Mouse (Mus musculus): Measurements from ENCODE around the gene Trpm8.

The Trpm8 gene

DNA sequence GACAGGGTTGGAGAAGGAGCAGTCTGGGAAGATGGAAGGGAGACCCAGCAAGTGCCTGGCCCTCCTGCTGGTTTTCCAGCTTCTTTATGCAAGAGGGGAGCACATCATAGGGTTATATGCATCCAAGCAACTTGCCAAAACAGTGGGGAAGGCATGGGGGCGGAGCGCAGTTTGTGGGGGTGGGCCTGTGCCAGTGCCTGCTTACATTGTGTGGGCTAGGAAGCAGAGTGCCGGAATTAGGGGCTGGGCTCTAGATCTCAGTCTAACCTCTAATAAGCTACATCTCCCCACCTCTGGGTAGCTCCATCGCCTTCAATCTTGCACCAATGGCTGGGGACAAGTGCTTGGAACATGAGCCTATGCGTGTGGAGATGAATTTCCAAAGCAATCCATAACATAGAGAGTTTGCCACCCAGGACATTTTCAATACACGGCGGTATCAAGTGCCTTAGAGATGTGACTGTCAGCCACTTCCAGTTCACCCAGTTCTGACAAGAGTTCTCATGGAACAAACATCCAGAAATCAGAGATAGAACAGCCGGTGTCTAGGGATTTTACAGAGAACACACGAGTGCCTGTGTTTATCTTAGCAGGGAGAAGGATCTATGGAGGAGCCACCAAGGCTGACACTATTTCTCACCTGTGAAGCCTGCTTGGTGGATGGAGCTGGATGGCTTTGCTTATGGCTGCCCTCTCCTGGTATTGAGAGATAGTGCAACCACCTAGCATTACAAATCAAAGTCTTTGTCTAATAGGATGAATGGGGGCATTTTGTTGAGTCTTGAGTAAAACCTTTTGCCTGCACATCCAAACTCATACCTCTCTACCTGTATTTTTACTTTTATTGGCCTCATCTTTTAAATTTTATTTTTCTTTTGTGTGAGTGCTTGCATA, 23.9 kb downstream of the Trpm8 start:
- DNase-seq (ENCODE audit: low spot score) = no peak

GRCm38 (mm10) chr1:88302057-88302740, 24.7 kb downstream of the Trpm8 start:
- DNase-seq (ENCODE audit: low spot score) = no peak

GRCm38 (mm10) chr1:88303762-88304161, 26.3 kb downstream of the Trpm8 start:
- no peak for DNase-seq (ENCODE audit: low spot score)

DNA sequence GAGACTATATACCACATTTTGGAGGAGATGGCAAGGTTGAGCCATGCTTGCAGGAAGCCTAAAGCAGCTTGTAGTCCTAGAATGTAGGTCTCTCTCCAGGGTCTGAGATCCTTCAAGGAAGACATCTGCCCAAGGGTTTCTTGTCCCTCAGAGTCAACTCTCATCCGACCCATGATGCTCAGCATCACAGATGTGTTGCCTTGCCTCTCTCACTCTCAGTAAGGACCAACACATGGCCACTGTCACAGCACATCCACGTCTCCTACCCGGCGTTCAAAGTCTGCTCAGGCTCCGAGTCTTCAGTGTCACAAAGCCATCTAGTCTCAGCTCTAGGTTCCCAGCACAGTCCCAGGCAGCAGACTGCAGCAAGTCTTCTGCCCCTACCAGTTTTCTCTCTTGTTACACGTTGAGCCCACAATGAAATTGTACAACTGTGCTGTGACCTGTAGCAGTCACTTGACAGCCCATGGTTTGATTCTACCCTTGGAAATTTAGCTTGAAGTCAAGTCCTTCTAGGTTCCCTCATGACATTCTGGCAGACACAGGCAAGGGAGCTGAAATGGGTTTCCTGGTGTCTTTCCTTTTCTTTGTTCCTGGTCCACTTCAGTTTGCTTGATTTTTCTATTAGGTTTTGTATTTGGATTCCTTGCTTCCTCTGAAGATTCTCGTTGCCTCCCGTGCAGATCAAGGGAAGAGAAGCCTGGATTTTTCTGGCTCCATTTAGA, 27.0 kb downstream of the Trpm8 start:
- no peak for DNase-seq (ENCODE audit: low spot score)

DNA sequence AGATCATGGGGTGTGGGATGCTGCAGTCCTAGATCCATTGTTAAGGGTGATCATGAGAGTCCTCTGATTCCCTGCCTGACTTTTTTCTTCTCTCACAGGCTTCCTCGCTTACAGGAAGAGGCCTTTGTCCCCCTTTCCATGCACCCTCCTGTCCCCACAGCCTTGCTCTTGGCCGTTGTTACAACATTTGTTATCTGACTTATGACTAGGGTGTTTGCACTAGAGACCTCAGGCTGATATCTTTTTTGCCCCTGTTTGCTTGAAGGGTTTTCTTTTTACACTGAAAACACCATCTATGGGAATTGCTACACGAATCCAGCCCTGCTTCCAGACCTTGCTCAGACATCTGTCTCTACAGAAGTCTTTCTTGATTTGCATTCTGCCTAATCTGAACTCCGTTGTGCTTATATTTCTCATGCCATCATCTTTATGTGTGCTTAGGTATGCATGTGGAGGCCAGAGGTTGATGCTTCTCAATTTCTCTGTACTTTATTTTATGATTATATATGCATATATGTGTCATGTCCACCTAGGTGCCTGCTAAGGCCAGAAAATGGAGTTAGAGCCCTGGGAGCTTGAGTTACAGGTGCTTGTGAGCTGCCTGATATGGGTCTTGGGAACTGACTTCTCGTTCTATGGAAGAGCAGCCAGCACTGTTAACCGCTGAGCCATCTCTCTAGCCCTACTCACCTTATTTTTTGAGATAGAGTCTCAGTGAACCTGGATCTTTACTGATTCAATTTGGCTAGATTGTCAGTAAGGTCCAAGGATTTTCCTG, 27.7 kb downstream of the Trpm8 start:
- no peak for DNase-seq (ENCODE audit: low spot score)

GRCm38 (mm10) chr1:88306543-88306942, 29.1 kb downstream of the Trpm8 start:
- no peak for DNase-seq (ENCODE audit: low spot score)

DNA sequence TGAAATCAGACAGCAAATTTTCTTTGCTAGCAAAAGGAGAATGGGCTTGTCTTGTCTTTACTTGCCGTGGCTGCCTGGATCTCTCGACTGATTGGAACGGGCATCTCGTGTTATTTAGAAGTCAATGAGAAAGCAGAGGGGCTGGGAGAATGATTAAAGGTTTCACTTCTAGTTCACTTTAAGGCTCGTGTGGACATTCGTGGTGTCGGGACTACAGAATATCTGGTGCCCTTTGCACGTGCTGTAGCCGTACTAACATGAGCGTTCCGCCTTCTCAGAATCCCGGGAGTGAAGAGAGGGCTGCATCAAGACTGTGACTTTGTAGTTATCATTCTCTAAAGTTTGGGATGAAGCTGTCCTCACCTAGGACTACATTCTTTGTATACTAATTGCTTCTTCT, 29.7 kb downstream of the Trpm8 start:
- no peak for DNase-seq (ENCODE audit: low spot score)

DNA sequence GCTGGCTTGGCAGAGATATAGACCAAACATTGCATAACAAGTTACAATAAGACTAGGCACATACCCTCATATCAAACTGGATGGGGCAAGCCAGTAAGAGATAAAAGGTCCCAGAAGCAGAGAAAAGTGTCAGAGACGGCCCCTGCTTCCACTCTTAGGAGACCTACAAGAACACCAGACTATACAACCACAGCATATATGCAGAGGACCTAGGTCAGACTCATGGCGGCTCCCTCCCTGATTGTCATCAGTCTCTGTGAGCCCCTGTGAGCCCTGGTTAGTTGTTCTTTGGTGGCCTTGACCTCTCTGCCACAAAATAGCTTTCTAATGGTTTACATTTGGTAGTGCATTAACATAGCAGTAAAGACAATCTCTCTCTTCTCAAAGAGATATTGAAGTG, 31.6 kb downstream of the Trpm8 start:
- no peak for DNase-seq (ENCODE audit: low spot score)

DNA sequence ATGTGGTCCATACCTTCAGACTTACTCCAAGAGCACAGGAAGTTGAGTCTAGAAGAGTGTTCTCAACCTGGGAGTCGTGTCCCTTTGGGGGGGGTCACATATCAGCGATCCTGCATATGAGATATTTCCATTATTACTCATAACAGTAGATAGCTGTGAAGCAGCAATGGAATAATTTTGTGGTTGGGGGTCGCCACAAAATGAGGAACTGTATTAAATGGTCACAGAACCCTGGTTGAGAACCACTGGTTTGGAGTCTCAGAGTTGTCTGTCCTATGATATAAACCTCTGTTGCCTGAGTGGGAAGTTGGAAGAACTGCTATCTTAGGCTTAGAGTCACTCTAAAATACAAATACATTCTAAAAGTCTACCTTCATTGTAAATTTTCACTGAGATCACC, 32.4 kb downstream of the Trpm8 start:
- DNase-seq (ENCODE audit: low spot score) = no peak

- DNase-seq (ENCODE audit: low spot score) = no peak
Observed at GRCm38 (mm10) chr1:88310349-88310748, 32.9 kb downstream of the Trpm8 start.

DNA sequence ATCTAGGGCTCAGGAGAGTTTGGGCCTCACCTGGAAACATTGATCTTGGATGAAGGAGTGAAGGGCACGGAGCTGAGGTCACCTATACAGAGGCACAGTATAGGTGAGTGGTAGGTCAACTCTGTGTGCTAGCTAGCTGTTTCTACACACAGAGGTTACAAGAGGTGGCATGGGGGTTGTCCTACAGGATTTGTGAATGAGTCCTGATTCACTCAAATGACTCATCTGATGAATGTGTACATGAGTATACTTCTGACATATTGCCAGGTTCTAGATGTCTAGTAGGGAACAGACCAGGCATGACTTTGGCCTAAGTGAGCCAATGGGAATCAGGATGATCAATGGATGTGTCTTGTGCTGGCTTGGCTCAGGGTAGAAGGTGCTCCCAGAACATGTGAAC, 39.8 kb downstream of the Trpm8 start:
- no peak for DNase-seq (ENCODE audit: low spot score)

- peak; percentile 78 for DNase-seq (ENCODE audit: low spot score)
Observed at GRCm38 (mm10) chr1:88318531-88319060, 41.1 kb downstream of the Trpm8 start.

DNA sequence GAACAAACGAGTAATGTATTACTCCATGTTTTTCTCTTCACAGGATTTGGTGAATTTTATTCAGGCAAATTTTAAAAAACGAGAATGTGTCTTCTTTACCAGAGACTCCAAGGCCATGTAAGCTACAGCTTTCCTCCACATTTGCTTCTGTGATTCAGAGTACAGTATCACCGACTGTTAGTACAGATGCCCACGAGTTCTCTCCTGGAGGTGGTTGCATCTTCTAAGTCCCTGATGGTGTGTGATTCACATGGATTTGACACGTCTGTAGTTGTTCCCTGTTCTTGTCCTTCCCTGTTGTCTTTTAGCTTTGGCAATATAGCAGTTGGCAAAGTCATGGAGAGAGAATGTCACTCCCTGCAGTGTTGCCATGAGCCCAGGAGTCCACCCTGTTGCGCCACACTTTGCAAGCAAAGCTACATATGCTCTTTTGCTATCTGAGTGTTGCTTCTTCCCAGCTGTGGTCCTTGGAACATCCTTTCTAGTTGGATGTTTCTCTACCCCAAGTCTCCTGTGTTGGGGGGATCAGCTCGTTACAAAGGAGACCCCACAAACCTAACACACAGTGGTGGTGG, 43.4 kb downstream of the Trpm8 start:
- no peak for DNase-seq (ENCODE audit: low spot score)

GRCm38 (mm10) chr1:88322146-88322545, 44.7 kb downstream of the Trpm8 start:
- no peak for DNase-seq (ENCODE audit: low spot score)

GRCm38 (mm10) chr1:88323101-88323500, 45.6 kb downstream of the Trpm8 start:
- no peak for DNase-seq (ENCODE audit: low spot score)

DNA sequence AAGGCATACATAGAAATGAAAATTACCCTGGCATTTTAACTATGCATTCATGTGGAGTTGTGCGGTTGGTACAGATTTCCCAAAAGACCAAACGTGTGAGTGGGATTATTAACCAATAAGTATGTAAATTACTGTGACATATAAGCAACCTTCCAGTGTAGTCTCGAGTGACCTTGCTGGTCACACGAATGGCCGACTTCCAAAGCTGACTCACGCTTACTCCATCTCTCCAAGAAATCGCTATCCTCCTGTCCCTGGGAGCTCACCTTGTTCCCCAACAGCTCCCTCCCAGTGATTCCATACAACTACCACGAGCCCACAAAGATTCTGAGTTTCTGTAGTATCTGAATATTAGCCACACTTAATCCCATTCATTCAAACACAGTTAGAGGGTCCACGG, 62.0 kb downstream of the Trpm8 start:
- no peak for DNase-seq (ENCODE audit: low spot score)

GRCm38 (mm10) chr1:88342615-88343014, 65.2 kb downstream of the Trpm8 start:
- no peak for DNase-seq (ENCODE audit: low spot score)

GRCm38 (mm10) chr1:88345580-88345979, 68.1 kb downstream of the Trpm8 start:
- DNase-seq (ENCODE audit: low spot score) = no peak

- DNase-seq (ENCODE audit: low spot score) = no peak
Observed at GRCm38 (mm10) chr1:88348496-88349005, 71.1 kb downstream of the Trpm8 start.

- no peak for DNase-seq (ENCODE audit: low spot score)
Observed at GRCm38 (mm10) chr1:88350761-88351160, 73.3 kb downstream of the Trpm8 start.

GRCm38 (mm10) chr1:88355025-88355424, 77.6 kb downstream of the Trpm8 start:
- DNase-seq (ENCODE audit: low spot score) = no peak
